Mouse (Mus musculus) urinary bladder, postnatal 36 days (tissue): ENCODE measurements around the gene Dnajc13.

Source experiments
- DNase-seq, 2 experiments: peaks; one replicate each; pipeline ENCODE4 v3.0.0; 2022; ENCODE audit warnings: low spot score in 2 of 2, mixed read lengths in 1 of 2

The Dnajc13 gene

DNA sequence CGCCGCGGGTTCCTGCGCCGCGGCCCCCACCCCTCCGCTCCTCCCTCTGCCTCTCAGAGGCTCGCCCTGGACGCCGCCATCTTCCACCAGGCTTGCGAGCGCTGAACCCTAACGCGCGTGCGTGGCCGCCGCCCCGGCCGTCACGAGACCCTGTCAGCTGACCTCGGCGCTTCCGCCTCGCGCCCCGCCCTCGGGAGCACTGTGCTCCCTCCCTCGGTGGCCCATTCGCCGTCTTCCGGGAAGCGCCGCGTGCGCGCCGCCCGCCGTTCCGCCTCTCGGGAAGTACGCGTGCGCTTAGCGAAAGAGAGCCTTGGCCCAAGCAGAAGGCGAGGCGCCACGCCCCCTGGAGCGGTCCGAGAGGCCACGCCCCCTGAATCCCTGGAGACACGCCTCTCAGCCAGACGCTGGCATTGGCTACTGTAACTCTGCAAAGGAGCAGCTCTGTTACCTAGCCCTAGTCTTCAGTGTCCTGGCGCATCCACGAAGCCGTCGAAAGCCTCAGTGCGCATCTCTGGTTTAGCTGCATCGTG, at the start of gene Dnajc13:
Gene Dnajc13, minus strand, starts transcription at position 108 of the 530 bp plus-strand sequence.
- peak; percentile 97 to 99 for DNase-seq

DNA sequence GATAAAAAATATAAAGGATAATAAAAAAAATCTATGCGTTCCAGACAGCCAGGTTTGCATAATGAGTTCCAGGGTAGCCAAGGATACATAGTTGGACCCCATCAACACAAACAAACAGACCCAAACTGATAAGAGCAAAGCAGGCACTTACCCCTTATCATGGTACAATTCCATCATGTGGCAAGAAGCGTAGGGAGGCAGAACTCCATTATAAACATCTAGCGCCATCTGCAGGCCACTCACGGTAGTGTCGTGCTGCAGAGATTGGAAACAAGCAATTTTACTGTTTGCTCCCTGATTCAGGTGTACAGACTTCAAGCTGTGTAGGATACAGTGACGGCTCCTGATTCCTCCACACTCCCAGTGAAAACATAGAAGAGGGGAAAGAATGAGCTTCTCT, 44.0 kb upstream of the Dnajc13 start:
- DNase-seq = peak; percentile 54 to 67

DNA sequence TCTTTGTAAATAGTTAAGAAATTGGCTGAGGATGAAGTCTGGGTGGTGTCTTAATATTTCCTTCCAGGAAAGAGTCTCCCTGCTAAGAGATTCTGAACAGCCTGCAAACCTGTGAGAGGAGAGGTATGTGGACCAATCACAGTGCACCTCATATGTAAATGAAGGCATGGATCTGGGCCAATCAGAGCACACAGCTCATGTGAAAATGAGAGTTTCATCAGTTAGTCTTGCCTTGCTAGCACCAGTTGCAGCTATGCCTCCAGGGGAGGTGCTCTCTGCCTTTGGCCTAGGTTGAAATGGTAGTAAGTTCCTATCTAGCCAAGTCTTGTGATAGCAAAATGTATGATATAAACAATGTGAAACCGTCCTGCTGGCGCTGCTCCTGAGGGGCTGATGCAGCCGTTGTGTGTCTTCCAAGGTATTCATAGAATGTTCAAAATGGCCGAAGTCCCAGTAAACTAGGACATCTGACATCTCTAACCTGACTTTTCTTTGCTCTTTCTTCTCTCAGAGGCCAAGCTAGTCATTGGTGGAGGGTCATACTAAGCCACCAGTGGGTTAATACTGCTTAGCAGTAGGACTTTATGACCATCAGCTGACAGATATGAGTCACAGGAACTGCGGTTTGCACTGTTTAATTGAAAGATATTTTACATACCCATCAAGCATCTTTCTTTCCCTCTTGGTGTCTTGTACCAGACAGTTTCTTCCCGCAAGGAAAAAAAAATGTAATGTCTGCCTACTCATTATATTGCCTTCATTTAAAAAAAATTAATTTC, 42.8 kb upstream of the Dnajc13 start:
- no peak for DNase-seq

DNA sequence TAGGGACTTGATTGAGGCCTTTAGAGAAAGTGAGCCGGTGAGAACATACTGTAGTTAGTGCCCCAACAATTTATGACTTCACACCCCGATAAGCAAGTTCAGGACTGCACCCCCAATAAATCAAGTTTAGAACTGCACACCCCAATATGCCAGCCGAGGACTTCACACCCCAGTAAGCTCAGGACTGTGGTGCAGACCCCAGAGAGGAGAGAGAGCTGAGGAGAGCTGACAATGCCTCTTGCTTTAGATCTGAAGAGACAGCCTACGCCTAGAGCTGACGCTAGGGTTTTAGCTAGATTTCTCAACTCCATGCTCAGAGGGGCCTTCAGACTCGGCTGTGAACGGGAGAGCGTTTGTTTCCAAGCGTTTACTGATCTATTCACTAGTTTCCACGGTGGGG, 42.1 kb upstream of the Dnajc13 start:
- no peak for DNase-seq

DNA sequence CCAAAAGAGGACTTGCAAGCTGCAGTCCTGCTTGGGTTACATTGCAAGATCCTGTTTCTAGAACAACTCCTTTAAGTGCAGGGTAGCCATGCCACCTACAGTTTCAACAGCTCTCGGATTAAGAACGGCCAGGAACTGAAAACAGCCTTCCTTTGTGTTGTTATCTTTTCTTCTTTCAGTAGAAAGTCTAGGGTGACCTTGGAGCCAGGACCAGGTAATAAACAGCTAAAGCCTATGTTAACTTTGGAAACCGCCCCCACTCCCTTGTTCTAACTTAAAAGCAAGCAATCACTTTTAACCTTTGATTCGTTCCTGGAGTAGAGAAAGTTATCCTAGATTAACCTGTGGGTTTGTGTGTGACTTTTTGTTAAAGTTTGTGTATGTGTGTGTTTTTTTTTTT, 41.6 kb upstream of the Dnajc13 start:
- no peak for DNase-seq

DNA sequence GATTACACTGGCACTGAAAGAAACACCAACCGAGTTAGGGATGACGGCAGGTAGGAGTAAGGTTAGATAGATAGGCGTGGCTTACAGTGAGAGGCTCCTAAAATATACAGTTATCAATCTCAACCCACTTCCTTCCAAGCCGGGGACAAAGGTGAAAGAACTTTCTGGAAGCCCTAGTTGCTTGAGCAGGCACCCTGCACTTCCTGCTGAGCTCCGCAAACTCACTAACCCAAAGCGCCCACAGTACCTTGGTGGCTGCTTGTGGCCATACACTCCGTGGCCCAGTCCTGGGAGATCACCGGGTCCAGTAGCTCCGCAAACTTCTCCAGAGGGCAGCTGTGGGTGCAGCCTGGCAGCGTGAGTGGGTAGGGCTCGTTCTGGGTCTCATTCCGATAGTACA, 37.8 kb upstream of the Dnajc13 start:
- no peak for DNase-seq

DNA sequence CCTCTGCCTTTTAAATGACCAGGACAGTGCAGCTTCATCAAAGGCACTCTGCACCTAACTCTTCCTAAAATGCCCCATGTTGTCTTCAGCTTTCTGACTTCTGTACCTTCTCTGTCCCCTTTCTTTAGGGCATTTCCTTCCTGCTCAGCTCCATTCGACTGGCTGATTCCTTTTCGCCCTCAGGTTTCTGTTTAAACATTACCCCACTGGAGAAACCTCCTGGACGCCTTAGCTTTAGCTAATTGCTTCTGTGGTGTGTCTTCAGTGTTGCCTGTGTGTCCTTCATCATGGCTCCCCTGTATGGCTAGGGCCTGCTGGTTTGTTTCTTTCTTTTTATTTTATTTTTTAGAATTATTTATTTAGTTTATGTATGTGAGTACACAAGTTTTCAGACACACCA, 34.3 kb upstream of the Dnajc13 start:
- no peak for DNase-seq

DNA sequence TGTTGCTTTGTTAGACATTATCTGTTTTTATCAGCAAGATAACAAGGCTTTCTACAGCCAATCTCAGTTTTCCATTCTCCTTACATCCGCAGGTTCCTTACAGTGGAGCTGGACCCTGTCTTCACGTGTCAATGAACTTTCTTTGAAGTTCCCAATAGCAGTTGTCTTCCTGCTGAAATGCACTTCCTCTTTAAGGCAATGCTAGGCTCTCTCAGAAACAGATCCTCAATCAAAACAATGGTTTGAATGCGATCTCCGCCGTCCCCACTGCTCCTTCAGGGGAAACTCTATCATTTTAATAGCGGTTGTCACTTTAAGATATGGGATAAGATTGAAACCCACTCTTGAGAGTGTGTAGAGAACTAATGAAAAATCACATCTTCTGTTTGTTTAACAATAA, 22.2 kb upstream of the Dnajc13 start:
- DNase-seq = no peak

DNA sequence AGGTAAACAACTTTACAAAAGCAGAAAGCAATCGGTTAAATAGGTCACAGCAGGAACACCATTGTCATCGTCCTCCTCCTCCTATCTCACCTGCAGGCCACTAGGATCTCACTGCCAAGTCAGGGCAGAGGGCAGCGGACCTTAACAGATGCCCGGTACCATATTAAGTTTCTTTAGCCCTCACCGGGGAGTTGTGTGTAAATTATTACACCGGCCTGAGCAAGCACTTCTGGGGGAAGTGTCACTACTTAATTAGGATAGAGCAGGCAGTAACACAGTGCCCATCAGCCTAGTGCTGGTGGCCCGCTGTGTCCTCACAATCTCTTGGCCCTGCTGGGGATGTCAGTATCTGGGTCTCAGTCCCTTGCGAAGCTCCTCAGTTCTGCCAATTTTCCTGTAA, 19.8 kb upstream of the Dnajc13 start:
- no peak for DNase-seq

DNA sequence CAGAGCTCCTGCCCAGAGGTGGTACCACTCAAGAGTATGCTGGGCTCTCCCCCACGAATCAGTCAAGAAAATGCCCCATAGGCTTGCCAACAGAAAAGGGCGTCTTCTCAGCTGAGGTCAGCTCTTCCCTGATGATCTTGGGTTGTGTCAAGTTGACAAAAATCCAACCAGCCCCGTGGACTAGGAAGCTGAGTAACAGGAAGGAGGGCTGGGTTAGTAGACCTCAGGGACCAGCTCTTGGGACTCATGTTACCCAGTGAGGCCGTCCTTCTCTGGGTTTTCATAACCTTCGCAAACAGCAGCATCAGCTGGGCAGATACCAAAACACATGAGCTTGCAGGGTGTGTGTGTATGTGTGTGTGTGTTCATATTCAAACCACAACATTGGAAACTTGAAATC, 19.0 kb upstream of the Dnajc13 start:
- DNase-seq = no peak

DNA sequence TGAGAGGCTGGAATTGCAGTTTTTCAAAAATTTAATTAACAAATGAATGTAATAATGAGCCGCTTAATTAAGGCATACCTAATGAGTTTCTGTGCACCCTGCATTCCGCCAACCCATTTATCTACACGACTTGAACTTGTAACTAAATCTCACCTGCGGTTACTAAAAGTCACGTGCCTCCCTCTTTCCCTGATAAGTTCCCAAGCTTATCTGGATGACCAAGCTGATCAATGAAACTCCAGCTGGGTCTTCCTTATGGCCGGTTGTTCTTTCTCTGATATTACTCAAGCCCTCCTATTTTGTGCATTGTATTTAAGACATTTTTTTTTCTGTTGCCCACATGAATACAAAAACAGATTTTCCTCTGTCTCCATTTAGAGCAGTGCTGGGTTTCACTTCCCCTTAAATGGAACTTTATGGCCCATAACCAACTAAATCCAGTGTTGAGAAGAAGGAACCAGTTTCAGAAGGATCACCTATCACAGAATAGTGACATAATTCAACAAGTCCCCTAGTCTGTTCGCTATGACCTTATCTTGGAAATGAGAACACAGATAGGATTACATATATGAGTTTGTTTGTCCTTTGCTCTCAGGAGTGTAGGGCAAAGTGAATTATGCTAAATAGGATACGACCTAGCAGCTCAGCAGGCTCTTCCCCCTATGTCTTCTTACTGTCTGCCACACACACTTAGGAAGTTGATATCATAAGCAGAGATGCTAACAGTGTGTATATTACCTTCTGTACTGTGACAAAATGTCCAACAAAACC, 18.2 kb upstream of the Dnajc13 start:
- no peak for DNase-seq

DNA sequence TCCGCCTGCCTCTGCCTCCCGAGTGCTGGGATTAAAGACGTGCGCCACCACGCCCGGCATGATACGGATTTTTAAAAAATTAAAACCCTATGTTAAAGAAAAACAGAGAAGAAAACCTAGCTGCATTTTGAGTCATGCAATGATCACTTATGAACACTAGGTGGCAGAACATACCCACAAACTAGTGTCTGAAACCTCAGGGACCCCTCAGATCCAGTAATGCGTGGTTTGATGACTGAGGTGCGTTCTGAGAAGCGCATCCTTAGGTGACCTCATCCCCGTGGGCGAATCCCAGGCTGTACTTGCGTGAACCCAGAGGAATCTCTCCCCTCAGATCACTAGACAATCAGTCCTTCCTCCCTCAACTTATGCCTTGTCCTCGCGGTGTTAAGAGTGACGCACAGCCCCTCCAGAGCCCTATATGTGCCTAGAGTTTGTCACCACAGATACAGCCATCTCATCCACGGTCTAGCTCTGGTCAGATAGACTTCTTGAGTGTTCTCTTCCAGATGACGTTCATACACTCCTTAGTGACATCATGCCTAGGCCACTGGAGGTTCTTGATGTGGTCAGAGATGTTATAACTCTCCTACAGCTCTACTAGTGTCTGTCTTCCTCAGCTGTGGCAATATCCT, 14.9 kb upstream of the Dnajc13 start:
- no peak for DNase-seq

DNA sequence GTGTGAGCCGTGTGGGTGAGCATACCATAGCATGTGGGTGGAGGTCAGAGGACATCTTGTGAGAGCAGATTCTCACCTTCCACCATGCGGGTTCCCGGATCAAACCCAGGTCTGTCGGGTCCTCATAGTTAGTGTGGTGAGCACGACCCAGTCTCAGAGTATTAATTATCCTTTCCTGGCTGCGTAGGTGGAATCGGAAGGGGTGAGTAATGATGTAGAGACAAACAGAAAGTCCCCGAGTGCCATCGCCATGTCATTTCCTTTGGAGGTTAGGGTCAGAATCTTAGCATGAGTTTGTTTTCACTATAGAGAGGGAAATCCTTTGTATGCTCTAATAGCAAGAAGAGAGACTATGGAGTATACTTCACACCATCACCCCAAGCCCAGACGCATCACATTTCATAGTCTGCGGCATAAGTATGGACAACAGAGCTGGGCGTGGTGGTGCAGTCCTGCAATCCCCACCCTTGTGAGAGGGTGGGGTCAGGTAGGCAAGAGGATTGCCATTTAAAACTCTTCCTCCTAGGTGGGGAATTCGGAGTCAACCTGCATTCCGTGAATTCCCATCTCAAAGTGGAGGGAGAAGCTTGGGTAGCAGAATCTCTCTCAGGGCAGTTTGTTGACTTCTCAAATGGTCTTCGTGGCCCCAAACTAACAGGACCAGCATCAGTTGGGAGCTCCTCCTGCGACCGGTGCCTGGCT, 12.5 kb upstream of the Dnajc13 start:
- DNase-seq = no peak

DNA sequence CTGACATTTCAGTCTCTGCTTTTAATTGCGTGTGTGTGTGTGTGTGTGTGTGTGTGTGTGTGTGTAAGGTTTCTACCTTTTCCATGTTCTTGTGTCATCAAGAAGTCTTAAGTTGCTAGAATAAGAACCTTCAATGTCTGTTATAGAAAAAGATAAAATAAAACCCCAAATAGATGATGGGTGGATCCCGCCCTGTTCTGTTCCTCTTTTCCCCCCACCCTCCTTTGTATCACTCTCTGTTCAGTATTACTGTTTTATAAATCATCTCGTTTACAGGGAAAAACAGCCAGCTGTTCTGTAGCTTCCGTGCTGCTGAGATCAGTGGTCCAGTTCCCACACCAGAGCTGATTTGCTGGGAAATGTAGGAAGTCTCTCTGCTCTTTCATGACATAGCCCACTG, 9.3 kb upstream of the Dnajc13 start:
- no peak for DNase-seq

DNA sequence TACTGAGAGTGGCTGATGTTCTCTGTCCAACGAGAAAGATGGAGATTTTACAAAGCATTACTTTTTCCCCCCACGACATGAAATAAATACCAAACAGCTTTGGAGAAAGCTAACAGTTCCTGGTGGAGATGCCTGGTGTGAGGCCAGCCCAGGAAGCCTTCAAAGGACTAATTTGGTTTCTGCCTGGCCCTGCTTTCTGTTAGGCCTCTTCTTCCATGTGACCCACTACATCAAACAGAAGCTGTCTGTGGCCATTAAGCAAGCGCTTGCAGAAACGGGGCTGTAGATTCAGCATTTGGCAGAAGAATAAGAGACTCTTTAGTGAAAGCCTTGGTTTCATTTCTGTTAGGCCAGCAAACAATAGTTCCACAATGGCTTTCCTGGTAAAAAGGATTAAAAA, 8.9 kb upstream of the Dnajc13 start:
- no peak for DNase-seq

DNA sequence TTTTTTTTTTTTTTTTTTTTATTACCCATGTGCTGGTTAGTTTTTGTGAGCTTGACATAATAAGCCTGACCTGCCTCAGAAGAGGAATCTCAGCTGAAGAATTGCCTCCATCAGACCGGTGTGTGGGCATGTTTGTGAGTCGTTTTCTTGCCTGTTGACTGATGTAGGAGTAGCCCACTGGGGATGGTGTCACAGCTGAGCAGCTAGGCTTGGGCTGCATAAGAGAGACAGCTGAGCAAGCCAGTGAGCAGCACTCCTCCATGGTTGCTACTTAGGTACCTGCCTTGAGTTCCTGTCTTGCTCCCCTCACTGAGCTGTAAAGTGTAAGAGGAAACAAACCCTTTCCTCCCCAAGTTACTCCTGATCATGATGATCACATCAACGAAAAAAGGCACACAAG, 7.2 kb upstream of the Dnajc13 start:
- DNase-seq = no peak

DNA sequence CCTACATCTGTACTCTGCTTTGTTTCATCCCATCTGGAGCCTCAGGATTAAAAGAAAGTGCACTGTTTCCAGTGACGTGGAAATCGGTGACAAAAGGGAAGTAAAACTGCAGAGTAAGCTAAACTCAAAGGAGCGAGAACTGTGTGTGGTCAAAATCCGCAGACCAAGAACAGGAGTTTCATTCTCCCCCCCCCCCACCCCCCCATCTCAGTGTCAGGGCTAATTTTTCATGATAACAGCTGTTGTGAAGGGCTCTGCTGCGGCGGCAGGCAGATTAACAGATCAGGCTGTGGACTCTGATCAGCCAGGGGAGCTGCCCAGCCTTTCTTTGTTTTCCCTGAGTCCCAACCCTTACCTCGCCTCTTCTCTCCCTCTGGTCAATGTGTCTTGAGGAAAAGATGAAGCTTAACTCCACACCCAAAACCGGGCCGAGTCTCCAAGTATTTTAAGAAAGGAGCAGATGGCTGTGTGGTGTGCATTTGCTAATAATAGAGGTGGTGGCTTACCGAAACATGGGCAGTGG, 6.7 kb upstream of the Dnajc13 start:
- DNase-seq = no peak

DNA sequence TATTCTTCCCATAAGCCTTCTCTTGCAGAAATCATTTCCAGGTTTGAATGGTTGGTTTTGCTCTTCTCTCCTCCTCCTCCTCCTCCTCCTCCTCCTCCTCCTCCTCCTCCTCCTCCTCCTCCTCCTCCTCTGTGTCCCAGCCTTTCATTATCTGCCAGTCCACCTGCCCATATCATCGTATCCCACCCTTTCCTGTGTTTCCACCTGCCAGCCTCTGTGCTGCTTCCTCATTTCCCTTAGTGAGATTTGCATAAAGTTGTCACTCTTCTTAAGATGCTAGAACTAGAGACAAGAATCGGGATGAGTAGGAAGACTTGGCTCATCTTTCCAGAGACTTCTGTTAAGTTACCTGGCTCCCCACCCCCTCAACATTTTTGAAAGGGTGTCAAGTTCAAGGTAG, 1.8 kb upstream of the Dnajc13 start:
- no peak for DNase-seq

DNA sequence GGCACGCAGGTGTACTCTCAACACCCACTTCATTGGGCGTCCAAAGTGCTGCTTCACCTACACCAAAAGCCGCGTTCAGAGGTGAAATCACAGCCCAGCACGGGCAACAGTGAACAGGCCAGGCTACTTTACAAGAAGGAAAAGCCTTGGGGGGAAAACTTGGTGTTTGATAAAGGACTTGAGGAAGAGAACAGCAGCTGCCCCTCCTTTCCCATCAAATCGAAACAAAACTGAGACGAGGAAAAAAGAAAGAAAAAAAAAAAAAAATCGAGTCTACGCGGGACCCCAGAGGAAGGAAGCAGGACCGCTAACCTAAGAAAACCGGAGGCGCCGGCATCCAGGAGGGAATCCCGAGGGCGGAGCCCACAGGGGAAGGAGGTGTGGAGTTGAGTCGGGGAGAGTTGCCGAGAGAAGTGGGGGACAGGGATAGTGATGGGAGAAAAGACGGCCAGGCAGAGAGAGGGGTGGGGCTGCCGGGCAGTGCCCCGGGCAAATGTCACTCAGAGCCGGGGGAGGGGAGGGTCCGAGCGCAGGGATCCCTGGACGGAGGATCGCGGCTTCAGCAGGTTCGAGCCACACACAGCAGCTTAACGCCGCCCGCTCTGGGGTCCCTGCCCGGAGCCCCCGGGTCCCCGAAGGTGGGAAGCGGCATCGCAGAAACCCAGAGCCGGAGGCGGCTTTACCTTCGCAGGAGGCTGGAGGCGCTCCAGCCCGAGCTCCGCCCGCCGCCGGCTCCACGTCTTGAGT, 541 bp downstream of the Dnajc13 start:
- peak in 1 of 2 experiments; percentile 38 for DNase-seq

DNA sequence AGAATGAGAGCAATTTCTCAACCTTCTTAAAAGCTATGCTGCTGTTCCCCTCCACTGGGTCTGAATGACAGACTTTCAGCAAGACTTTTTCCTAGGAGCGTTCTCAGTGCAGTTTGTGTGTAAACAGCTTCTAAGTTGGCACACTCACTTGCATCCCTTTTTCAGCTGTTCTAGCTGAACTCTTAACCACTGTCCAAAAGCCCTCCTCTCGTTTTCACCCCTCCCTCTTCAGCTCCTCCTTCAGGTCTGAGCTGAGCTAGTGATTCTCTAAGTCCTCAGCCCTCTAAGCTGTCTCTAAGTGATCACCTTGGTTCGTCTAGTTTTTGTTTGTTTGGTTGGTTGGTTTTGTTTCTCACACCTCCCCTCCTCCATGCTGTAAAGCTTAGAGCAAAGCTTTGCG, 2.4 kb downstream of the Dnajc13 start:
- DNase-seq = no peak

DNA sequence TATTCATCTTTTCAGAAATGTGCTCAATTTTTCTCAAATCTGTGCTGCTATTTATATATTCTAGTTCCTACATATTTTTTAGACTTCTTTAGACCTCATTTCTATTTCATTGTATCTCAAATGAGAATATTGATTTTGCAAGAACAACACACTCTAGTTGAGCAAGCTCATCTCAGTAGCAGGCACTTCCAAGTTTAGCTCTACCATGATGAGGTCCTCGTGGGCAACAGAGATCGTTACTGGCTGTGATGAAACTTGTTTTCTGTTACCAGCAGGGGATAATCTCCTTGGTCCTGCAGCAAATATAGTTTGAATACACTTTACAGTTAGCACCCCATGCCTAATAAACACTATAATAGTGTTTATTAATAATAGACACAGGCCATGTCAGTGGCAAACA, 6.6 kb downstream of the Dnajc13 start:
- no peak for DNase-seq
